Mouse (Mus musculus) embryonic facial prominence, embryonic 13.5 days (tissue): Measurements from ENCODE around the gene Cuedc2. TPM values are rescaled to one million over a fixed set of nuclear protein-coding genes. Genes with fewer than 3 reads are reported as not detected.

Experiments used
- ATAC-seq: fragments of 200-750 bp; cut with Nextera tagmentation; 2 replicates; pipeline ENCODE4 v1.8.0; 2017; ENCODE audit warnings: low read depth; ENCODE audit not compliant: insufficient number of reproducible peaks, insufficient read depth, low FRiP score, low TSS enrichment
- H3K27ac ChIP-seq: fragments of 300-500 bp; sonication (generic); 2 replicates; pipeline ENCODE4 v1.5.1; 2015; ENCODE audit warnings: moderate library complexity, mild to moderate bottlenecking, inconsistent platforms
- H3K27me3 ChIP-seq: fragments of 300-500 bp; sonication (generic); 2 replicates; pipeline ENCODE4 v1.6.1; 2015; ENCODE audit warnings: mild to moderate bottlenecking, inconsistent platforms
- H3K36me3 ChIP-seq: fragments of 300-500 bp; sonication (generic); 2 replicates; pipeline ENCODE4 v1.6.1; 2015; ENCODE audit warnings: mild to moderate bottlenecking, inconsistent platforms
- H3K4me1 ChIP-seq: fragments of 300-500 bp; sonication (generic); 2 replicates; pipeline ENCODE4 v1.6.1; 2015; ENCODE audit warnings: inconsistent platforms
- H3K4me2 ChIP-seq: fragments of 300-500 bp; sonication (generic); 2 replicates; pipeline ENCODE4 v1.6.1; 2015; ENCODE audit warnings: moderate library complexity, mild to moderate bottlenecking, inconsistent platforms
- H3K4me3 ChIP-seq: fragments of 300-500 bp; sonication (generic); 2 replicates; pipeline ENCODE4 v1.5.1; 2015; ENCODE audit warnings: mild to moderate bottlenecking, inconsistent platforms
- H3K9ac ChIP-seq: fragments of 300-500 bp; sonication (generic); 2 replicates; pipeline ENCODE4 v1.6.1; 2015; ENCODE audit warnings: mild to moderate bottlenecking, inconsistent platforms
- H3K9me3 ChIP-seq: fragments of 300-500 bp; sonication (generic); 2 replicates; pipeline ENCODE4 v1.6.1; 2016; ENCODE audit warnings: inconsistent platforms
- WGBS: fragments of 180-500 bp; shearing (Covaris S2); methylation state at CpG from one replicate; pipeline ENCODE4 v1.1.7; 2015; ENCODE audit warnings: mixed read lengths; 5-methylcytosine and 5-hydroxymethylcytosine counted together
- polyA plus RNA-seq: library from polyadenylated mRNA; unstranded; fragments of >200 nt; fragmentation: Nextera tagmentation; extraction: Ambion mirVana; gene quantifications from 2 replicates; pipeline ENCODE4 v1.2.1, GENCODE M21; 2015

The Cuedc2 gene
- polyA plus RNA-seq, 1 experiment from 2014 or later = 177 TPM

GRCm38 (mm10) chr19:46302551-46302950 lies 36.0 kb downstream of the Cuedc2 start:
- H3K4me2 ChIP-seq = no peak overlapping the region
- 85% methylated on average over 4 of the region's 4 CpGs for WGBS

DNA sequence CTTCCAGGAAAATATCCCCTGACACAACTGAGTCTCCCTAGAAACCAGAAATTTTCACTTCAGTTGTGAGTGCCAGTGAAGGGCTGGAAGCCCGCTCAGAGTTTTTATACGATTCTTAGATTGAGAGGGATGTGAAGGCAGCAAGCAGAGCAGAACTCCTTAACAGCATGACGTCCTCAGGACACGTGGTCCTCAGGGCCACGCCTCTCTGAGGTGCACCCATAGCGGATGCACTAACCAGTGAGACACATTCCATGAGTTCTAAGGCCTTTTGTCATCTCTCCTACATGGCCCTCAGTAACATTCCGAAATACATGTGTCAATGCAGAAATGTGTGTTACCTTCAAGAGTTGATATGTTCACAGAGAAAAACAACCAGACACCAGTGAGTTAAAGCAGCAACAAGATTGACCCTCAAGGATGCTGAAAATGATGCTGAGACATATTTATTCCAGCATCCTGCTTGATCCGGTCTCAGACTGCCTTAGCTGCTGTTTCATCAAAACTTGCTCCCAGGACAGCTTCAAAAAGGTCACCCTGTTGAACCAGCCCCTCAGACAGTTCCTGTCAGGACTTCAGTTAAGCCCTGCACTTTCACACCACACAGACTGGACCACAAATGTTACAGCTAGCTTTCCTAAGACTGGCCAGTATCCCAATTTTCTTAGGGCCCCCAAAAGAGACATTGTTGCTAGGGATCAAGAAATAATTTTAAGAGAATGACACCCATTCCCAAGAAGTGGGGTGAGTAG lies 38.0 kb downstream of the Cuedc2 start:
- Histone ChIP-seq H3K27me3 (no peaks in the 10 kb centered on the region), H3K4me3 (no peak overlapping the region), H3K27ac (no peak overlapping the region), H3K36me3 (no peaks in the 10 kb centered on the region), H3K9ac (no peak overlapping the region), H3K4me2 (no peak overlapping the region), H3K9me3 (no peaks in the 10 kb centered on the region), H3K4me1 (peaks cover 10% of the 10 kb centered on the region)
- ATAC-seq = no peak
- WGBS = 30% methylated on average over 8 of the region's 8 CpGs

More at GRCm38 (mm10) chr19:46302551-46302950, 36.0 kb downstream of the Cuedc2 start:
- ATAC-seq = no peak
- H3K4me1 ChIP-seq = peaks cover 17% of the 10 kb centered on the region
- no peaks in the 10 kb centered on the region for H3K9me3 ChIP-seq
- H3K27ac ChIP-seq = no peak overlapping the region
- peaks cover 3% of the 10 kb centered on the region; the same call in 1 of the 2 replicates for H3K36me3 ChIP-seq
- H3K27me3 ChIP-seq = peaks cover 9% of the 10 kb centered on the region
- H3K9ac ChIP-seq = no peak overlapping the region
- H3K4me3 ChIP-seq = no peak overlapping the region

- no peaks in the 10 kb centered on the region for H3K36me3 ChIP-seq
- 71% methylated on average over 4 of the region's 4 CpGs for WGBS
- ATAC-seq = no peak
Observed at GRCm38 (mm10) chr19:46296938-46297337, 41.6 kb downstream of the Cuedc2 start.

GRCm38 (mm10) chr19:46290535-46291105 lies 47.9 kb downstream of the Cuedc2 start:
- 69% methylated on average over 12 of the region's 12 CpGs for WGBS

More at GRCm38 (mm10) chr19:46296938-46297337, 41.6 kb downstream of the Cuedc2 start:
- no peak overlapping the region for H3K27ac ChIP-seq
- no peak overlapping the region for H3K4me3 ChIP-seq
- H3K27me3 ChIP-seq = no peaks in the 10 kb centered on the region; the same call in 1 of the 2 replicates
- H3K9ac ChIP-seq = no peak overlapping the region
- H3K9me3 ChIP-seq = no peaks in the 10 kb centered on the region
- H3K4me1 ChIP-seq = no peaks in the 10 kb centered on the region
- no peak overlapping the region for H3K4me2 ChIP-seq

GRCm38 (mm10) chr19:46287566-46287965 lies 50.9 kb downstream of the Cuedc2 start:
- no peak overlapping the region for H3K27ac ChIP-seq
- peaks cover 3% of the 10 kb centered on the region; the same call in 1 of the 2 replicates for H3K27me3 ChIP-seq
- no peak overlapping the region for H3K4me3 ChIP-seq
- no peak overlapping the region for H3K9ac ChIP-seq
- no peaks in the 10 kb centered on the region for H3K9me3 ChIP-seq
- H3K4me1 ChIP-seq = no peaks in the 10 kb centered on the region
- WGBS = 89% methylated on average over 3 of the region's 3 CpGs
- peaks cover 54% of the 10 kb centered on the region for H3K36me3 ChIP-seq
- ATAC-seq = no peak
- H3K4me2 ChIP-seq = no peak overlapping the region

More at GRCm38 (mm10) chr19:46290535-46291105, 47.9 kb downstream of the Cuedc2 start:
- Histone ChIP-seq H3K9me3 (no peaks in the 10 kb centered on the region), H3K4me2 (no peak overlapping the region), H3K4me1 (no peaks in the 10 kb centered on the region), H3K27me3 (peaks cover 3% of the 10 kb centered on the region; the same call in 1 of the 2 replicates), H3K4me3 (no peak overlapping the region), H3K27ac (no peak overlapping the region), H3K9ac (no peak overlapping the region), H3K36me3 (peaks cover 24% of the 10 kb centered on the region)
- no peak for ATAC-seq

DNA sequence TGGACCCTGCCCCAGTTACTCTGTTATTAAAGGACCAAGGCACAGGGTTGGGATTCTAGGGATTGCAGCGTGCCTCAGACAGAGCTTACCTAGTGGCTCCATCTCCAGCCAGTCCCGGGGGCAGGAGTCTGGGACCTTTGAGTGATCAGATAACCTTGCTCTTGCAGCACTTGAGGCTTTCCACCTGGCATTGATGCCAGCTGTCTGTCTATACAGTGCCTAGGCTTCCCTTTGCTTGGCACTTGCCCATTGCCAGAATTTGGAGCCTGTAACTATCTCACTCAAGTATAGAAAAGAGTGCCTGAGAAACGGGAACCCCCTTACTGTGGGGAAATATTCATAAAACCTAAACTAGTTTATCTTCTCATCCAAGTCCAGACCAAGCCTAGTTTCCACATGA lies 51.6 kb downstream of the Cuedc2 start:
- 82% methylated on average over 3 of the region's 3 CpGs for WGBS

DNA sequence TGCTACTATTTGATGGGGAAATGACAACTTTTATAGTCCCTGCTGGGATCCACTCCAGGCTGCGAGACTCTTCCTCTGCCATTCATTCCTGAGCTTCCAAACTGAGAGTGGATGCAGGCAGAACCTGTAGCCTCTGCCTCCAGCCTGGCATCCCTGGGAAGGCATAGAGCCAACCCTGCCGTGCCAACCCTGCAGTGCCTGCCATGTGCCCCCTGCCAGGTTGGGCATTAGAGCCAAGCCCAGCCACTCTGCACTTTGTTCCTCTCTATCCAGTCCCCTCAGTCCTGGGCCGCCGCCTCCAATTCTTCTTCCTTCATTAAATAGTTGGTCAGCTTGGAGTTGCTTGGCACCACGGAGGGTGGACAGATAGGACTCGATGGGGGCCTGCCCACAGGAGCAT lies 52.5 kb downstream of the Cuedc2 start:
- Histone ChIP-seq H3K9me3 (no peaks in the 10 kb centered on the region), H3K4me1 (no peaks in the 10 kb centered on the region), H3K27ac (no peak overlapping the region), H3K27me3 (no peaks in the 10 kb centered on the region), H3K4me3 (no peak overlapping the region), H3K9ac (no peak overlapping the region), H3K4me2 (no peak overlapping the region), H3K36me3 (peaks cover 69% of the 10 kb centered on the region)
- no peak for ATAC-seq
- WGBS = 92% methylated on average over 6 of the region's 6 CpGs

More for the DNA sequence above, 51.6 kb downstream of the Cuedc2 start:
- H3K9me3 ChIP-seq = no peaks in the 10 kb centered on the region
- H3K4me3 ChIP-seq = no peak overlapping the region
- H3K4me1 ChIP-seq = no peaks in the 10 kb centered on the region
- no peak for ATAC-seq
- no peak overlapping the region for H3K27ac ChIP-seq
- H3K4me2 ChIP-seq = no peak overlapping the region
- no peak overlapping the region for H3K9ac ChIP-seq
- H3K27me3 ChIP-seq = 0 out of 2 replicates have a peak, but pooled peaks cover 3% of the 10 kb centered on the region
- peaks cover 61% of the 10 kb centered on the region for H3K36me3 ChIP-seq

- Histone ChIP-seq H3K4me3 (no peak overlapping the region), H3K27me3 (no peaks in the 10 kb centered on the region), H3K4me1 (no peaks in the 10 kb centered on the region), H3K9me3 (no peaks in the 10 kb centered on the region), H3K9ac (no peak overlapping the region), H3K36me3 (peaks cover 73% of the 10 kb centered on the region), H3K27ac (no peak overlapping the region), H3K4me2 (no peak overlapping the region)
- no peak for ATAC-seq
- WGBS = 85% methylated on average over 7 of the region's 7 CpGs
Observed at GRCm38 (mm10) chr19:46285631-46286030, 52.9 kb downstream of the Cuedc2 start.

DNA sequence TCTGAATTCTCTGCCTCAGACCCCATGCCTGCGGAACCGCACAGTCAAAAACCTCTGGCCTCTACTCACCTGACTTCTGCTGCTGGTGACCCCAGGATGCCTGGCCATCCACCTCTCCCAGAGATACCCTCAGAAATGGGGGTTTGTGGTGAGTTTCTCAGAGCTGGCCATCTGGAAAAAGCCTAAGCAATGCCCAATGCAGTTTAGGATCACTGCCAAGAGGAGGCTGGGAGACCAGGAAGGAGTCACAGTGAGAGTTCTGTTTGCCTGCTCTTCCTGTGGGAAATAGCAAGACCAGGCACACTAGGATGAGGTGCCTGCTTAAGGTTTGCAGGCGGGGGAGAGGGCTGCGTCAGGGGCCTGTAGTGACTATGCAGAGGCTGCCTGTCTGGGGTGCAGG lies 53.8 kb downstream of the Cuedc2 start:
- no peak overlapping the region for H3K9ac ChIP-seq
- H3K4me1 ChIP-seq = no peaks in the 10 kb centered on the region
- 95% methylated on average over 4 of the region's 4 CpGs for WGBS
- H3K27ac ChIP-seq = no peak overlapping the region
- no peak for ATAC-seq
- H3K36me3 ChIP-seq = peaks cover 82% of the 10 kb centered on the region
- H3K4me2 ChIP-seq = no peak overlapping the region
- H3K4me3 ChIP-seq = no peak overlapping the region
- H3K9me3 ChIP-seq = no peaks in the 10 kb centered on the region
- H3K27me3 ChIP-seq = no peaks in the 10 kb centered on the region

DNA sequence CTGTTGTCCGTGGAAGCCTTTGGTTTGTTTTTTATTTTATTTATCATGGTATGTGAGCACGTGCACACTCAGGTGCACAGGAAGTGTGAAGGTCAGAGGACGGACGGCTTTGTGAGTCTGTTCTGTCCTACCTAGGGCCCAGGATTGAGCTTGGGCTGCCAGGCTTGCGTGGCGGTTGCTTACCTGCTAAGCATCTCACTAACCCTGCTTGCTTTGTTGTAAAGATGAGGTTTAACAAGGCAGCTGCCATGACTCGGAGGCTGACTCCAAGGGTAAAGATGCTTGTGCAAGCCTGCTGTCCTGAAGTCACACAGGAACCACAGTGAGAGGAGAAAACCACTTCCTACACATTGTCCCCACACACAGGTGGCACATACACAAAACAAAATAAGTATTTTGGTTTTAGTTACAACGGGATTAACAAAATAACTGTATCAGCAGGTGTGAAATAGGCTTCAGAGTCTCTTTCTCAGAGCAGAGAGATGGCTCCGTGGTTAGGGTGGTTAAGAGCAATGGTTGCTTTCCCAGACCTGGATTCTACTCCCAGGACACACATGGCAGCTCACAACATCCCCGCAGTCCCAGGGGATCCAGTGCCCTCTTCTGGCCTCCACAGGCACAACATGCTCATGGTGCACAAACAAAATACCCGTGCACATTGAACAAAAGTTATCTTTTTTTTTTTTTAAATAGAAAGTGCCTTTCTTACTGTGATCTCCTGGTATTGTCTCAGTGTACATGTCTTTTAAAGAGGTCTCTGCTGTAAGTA lies 56.2 kb downstream of the Cuedc2 start:
- Histone ChIP-seq H3K4me2 (no peak overlapping the region), H3K4me1 (no peaks in the 10 kb centered on the region), H3K36me3 (peaks cover 89% of the 10 kb centered on the region), H3K27ac (no peak overlapping the region), H3K9me3 (no peaks in the 10 kb centered on the region), H3K9ac (no peak overlapping the region), H3K27me3 (no peaks in the 10 kb centered on the region), H3K4me3 (no peak overlapping the region)
- no peak for ATAC-seq
- WGBS = 92% methylated on average over 11 of the region's 11 CpGs
